Mouse (Mus musculus): ENCODE results near the gene Nlrp10. TPM values are rescaled to one million over a fixed set of nuclear protein-coding genes. Genes with fewer than 3 reads are reported as not detected.

The Nlrp10 gene
- polyA plus RNA-seq, 1 experiment from 2014 or later, result 0.06 TPM

GRCm38 (mm10) chr7:108944002-108944401 is 14.0 kb upstream of the Nlrp10 start:
- WGBS, result 2% methylated on average over 2 of the region's 2 CpGs
- peak; percentile 59 for ATAC-seq (ENCODE audit: low FRiP score, low read depth)
- no peak overlapping the region for H3K4me2 ChIP-seq (replicated peaks)
- H3K36me3 ChIP-seq, result peaks cover 54% of the 10 kb centered on the region
- H3K27me3 ChIP-seq, result peaks cover 8% of the 10 kb centered on the region
- H3K9ac ChIP-seq (replicated peaks), result no peak overlapping the region
- H3K4me3 ChIP-seq, result no peak overlapping the region
- no peak overlapping the region for H3K27ac ChIP-seq (replicated peaks)
- H3K9me3 ChIP-seq, result no peaks in the 10 kb centered on the region
- H3K4me1 ChIP-seq, result 0 out of 2 replicates have a peak, but pooled peaks cover 3% of the 10 kb centered on the region

- H3K27ac ChIP-seq (replicated peaks), result no peak overlapping the region
- H3K4me2 ChIP-seq (replicated peaks), result no peak overlapping the region
- peaks cover 75% of the 10 kb centered on the region for H3K36me3 ChIP-seq
- 93% methylated on average over 9 of the region's 9 CpGs for WGBS
- H3K27me3 ChIP-seq, result no peaks in the 10 kb centered on the region
- no peak overlapping the region for H3K4me3 ChIP-seq
- ATAC-seq (ENCODE audit: low FRiP score, low read depth), result no peak
- H3K4me1 ChIP-seq, result no peaks in the 10 kb centered on the region
- no peak overlapping the region for H3K9ac ChIP-seq (replicated peaks)
- no peaks in the 10 kb centered on the region for H3K9me3 ChIP-seq
Measured at GRCm38 (mm10) chr7:108941466-108941865, 11.5 kb upstream of the Nlrp10 start.

GRCm38 (mm10) chr7:108936591-108936990 is 6.6 kb upstream of the Nlrp10 start:
- H3K27ac ChIP-seq (replicated peaks), result no peak overlapping the region
- H3K9ac ChIP-seq (replicated peaks), result no peak overlapping the region
- no peaks in the 10 kb centered on the region for H3K9me3 ChIP-seq
- peaks cover 47% of the 10 kb centered on the region for H3K36me3 ChIP-seq
- no peak overlapping the region for H3K4me3 ChIP-seq
- H3K4me1 ChIP-seq, result peaks cover 15% of the 10 kb centered on the region
- no peaks in the 10 kb centered on the region for H3K27me3 ChIP-seq
- ATAC-seq (ENCODE audit: low FRiP score, low read depth), result no peak
- H3K4me2 ChIP-seq (replicated peaks), result no peak overlapping the region
- WGBS, result over 99% methylated on average over 4 of the region's 4 CpGs

GRCm38 (mm10) chr7:108935411-108935810 is 5.4 kb upstream of the Nlrp10 start:
- Histone ChIP-seq H3K4me1 (peaks cover 15% of the 10 kb centered on the region), H3K36me3 (peaks cover 36% of the 10 kb centered on the region), H3K4me3 (peak overlapping the region; percentile 84), H3K27ac (replicated peaks) (no peak overlapping the region), H3K9ac (replicated peaks) (peak overlapping the region; percentile 86), H3K9me3 (no peaks in the 10 kb centered on the region), H3K27me3 (no peaks in the 10 kb centered on the region), H3K4me2 (replicated peaks) (peak overlapping the region; percentile 81)
- 83% methylated on average over 7 of the region's 7 CpGs for WGBS
- no peak for ATAC-seq (ENCODE audit: low FRiP score, low read depth)

GRCm38 (mm10) chr7:108934836-108935235 is 4.9 kb upstream of the Nlrp10 start:
- H3K27ac ChIP-seq (replicated peaks), result no peak overlapping the region; the same call in 1 of the 2 replicates

GRCm38 (mm10) chr7:108933794-108934731 is 4.1 kb upstream of the Nlrp10 start, which contains the start of gene Eif3f:
Gene Eif3f, plus strand, starts transcription at chr7:108934417.
- H3K27ac ChIP-seq (replicated peaks), result peak within 1 kb of the TSS; percentile 79
- 2% methylated on average over 50 of the region's 50 CpGs for WGBS
- ATAC-seq (ENCODE audit: low FRiP score, low read depth), result peak; percentile 97
- H3K27me3 ChIP-seq, result no peaks in the 10 kb centered on the region
- H3K9ac ChIP-seq (replicated peaks), result peak within 1 kb of the TSS; percentile 86
- peak within 1 kb of the TSS; percentile 84 for H3K4me3 ChIP-seq
- H3K4me1 ChIP-seq, result peaks cover 15% of the 10 kb centered on the region
- H3K36me3 ChIP-seq, result peaks cover 22% of the 10 kb centered on the region
- H3K4me2 ChIP-seq (replicated peaks), result peak within 1 kb of the TSS; percentile 81
- no peaks in the 10 kb centered on the region for H3K9me3 ChIP-seq

More at GRCm38 (mm10) chr7:108934836-108935235, 4.9 kb upstream of the Nlrp10 start:
- H3K9me3 ChIP-seq, result no peaks in the 10 kb centered on the region
- peak overlapping the region; percentile 86 for H3K9ac ChIP-seq (replicated peaks)
- peaks cover 15% of the 10 kb centered on the region for H3K4me1 ChIP-seq
- H3K4me2 ChIP-seq (replicated peaks), result peak overlapping the region; percentile 81
- no peak for ATAC-seq (ENCODE audit: low FRiP score, low read depth)
- peaks cover 30% of the 10 kb centered on the region for H3K36me3 ChIP-seq
- 4% methylated on average over 8 of the region's 8 CpGs for WGBS
- H3K27me3 ChIP-seq, result no peaks in the 10 kb centered on the region
- H3K4me3 ChIP-seq, result peak overlapping the region; percentile 84

GRCm38 (mm10) chr7:108928280-108929188 is 1.4 kb downstream of the Nlrp10 start:
- H3K9ac ChIP-seq (replicated peaks), result no peak overlapping the region
- H3K27ac ChIP-seq (replicated peaks), result no peak overlapping the region
- no peaks in the 10 kb centered on the region for H3K36me3 ChIP-seq
- 81% methylated on average over 11 of the region's 11 CpGs for WGBS
- no peak for ATAC-seq (ENCODE audit: low FRiP score, low read depth)
- no peaks in the 10 kb centered on the region for H3K27me3 ChIP-seq
- no peaks in the 10 kb centered on the region for H3K9me3 ChIP-seq
- no peaks in the 10 kb centered on the region for H3K4me1 ChIP-seq
- H3K4me3 ChIP-seq, result no peak overlapping the region
- no peak overlapping the region for H3K4me2 ChIP-seq (replicated peaks)

GRCm38 (mm10) chr7:108927043-108927442 is 2.9 kb downstream of the Nlrp10 start:
- 78% methylated on average over 4 of the region's 4 CpGs for WGBS
- Histone ChIP-seq H3K4me1 (no peaks in the 10 kb centered on the region), H3K27ac (replicated peaks) (no peak overlapping the region), H3K27me3 (no peaks in the 10 kb centered on the region), H3K9me3 (no peaks in the 10 kb centered on the region), H3K4me2 (replicated peaks) (no peak overlapping the region), H3K36me3 (no peaks in the 10 kb centered on the region), H3K4me3 (no peak overlapping the region), H3K9ac (replicated peaks) (no peak overlapping the region)
- no peak for ATAC-seq (ENCODE audit: low FRiP score, low read depth)

GRCm38 (mm10) chr7:108903969-108904368 is 26.0 kb downstream of the Nlrp10 start:
- 92% methylated on average over 2 of the region's 2 CpGs for WGBS
- Histone ChIP-seq H3K4me1 (no peaks in the 10 kb centered on the region), H3K27ac (replicated peaks) (no peak overlapping the region), H3K9ac (replicated peaks) (no peak overlapping the region), H3K27me3 (no peaks in the 10 kb centered on the region), H3K36me3 (no peaks in the 10 kb centered on the region), H3K4me3 (no peak overlapping the region), H3K9me3 (no peaks in the 10 kb centered on the region), H3K4me2 (replicated peaks) (no peak overlapping the region)
- no peak for ATAC-seq (ENCODE audit: low FRiP score, low read depth)

- Histone ChIP-seq H3K27me3 (no peaks in the 10 kb centered on the region), H3K4me1 (no peaks in the 10 kb centered on the region), H3K4me2 (replicated peaks) (no peak within 1 kb of the TSS), H3K27ac (replicated peaks) (no peak within 1 kb of the TSS), H3K36me3 (no peaks in the 10 kb centered on the region), H3K9ac (replicated peaks) (no peak within 1 kb of the TSS), H3K9me3 (no peaks in the 10 kb centered on the region), H3K4me3 (no peak within 1 kb of the TSS)
- no peak for ATAC-seq (ENCODE audit: low FRiP score, low read depth)
- WGBS, result 89% methylated on average over 5 of the region's 5 CpGs
Measured at GRCm38 (mm10) chr7:108894320-108894719, 35.7 kb downstream of the Nlrp10 start, which contains the start of gene Olfr519. Gene Olfr519, minus strand, starts transcription at chr7:108894420.

- Histone ChIP-seq H3K27ac (replicated peaks) (no peak within 1 kb of the TSS), H3K27me3 (no peaks in the 10 kb centered on the region), H3K4me1 (no peaks in the 10 kb centered on the region), H3K9me3 (no peaks in the 10 kb centered on the region), H3K9ac (replicated peaks) (no peak within 1 kb of the TSS), H3K36me3 (no peaks in the 10 kb centered on the region), H3K4me2 (replicated peaks) (no peak within 1 kb of the TSS), H3K4me3 (no peak within 1 kb of the TSS)
- 85% methylated on average over 4 of the region's 4 CpGs for WGBS
- no peak for ATAC-seq (ENCODE audit: low FRiP score, low read depth)
Measured at GRCm38 (mm10) chr7:108884906-108885305, 45.1 kb downstream of the Nlrp10 start, which contains the start of gene Olfr518. Gene Olfr518, minus strand, starts transcription at chr7:108885006.

All from midbrain, embryonic 12.5 days (tissue).